Mouse (Mus musculus) lung, postnatal 14 days (tissue): Measurements from ENCODE around the gene Tpsb2.

Experiments
- DNase-seq: peaks from one replicate; pipeline ENCODE4 v3.0.0; 2021

Gene Tpsb2

GRCm38 (mm10) chr17:25366005-25366404 is at the start of gene Tpsb2:
TSS of gene Tpsb2 (plus strand) at chr17:25366305.
- no peak for DNase-seq

GRCm38 (mm10) chr17:25318354-25318753 is 47.8 kb upstream of the Tpsb2 start, which contains the start of gene Prss29:
TSS of gene Prss29 (plus strand) at chr17:25318654.
- DNase-seq = no peak

GRCm38 (mm10) chr17:25320819-25321218 is 45.3 kb upstream of the Tpsb2 start:
- DNase-seq = no peak

DNA sequence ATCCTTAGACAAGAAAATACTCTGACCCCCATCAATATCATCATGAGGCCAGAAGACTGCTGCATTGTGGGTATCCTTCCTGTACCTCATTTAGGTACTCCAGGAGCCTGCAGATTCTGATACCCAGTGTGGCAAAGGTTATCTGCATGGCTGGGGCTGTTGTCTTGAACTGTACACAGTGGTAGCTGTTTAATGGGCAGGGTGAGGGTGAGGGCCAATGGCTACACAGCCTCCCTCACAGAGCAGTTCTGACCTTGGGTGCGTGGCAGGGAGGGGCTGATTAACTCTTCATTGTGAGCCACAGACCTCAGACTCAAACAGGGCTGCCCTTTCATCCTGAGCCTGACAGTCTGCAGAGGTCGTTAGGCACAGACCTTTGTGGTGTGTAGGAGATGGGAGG is 43.2 kb upstream of the Tpsb2 start:
- no peak for DNase-seq

GRCm38 (mm10) chr17:25332321-25332720 is 33.8 kb upstream of the Tpsb2 start:
- DNase-seq = no peak

DNA sequence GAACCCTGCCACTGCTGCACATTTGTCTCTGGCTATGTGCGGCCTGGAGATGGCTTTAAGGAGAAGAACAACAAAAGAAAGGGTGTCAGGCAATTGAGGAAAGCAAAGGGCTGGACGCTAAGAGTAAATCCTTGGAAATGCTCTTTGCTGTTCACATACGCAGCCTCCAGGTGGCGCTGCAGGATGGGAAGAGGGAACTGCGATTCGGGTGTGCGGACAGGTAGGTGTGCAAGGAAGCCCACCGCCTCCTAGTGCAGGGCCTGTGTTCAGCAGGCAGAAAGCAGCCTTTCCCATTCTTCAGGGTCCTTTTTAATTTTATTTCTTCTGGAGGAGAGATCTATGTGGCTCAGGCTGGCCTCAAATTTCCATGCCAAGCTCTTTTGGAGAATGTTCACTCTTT is 32.2 kb upstream of the Tpsb2 start:
- DNase-seq = peak; percentile 51

DNA sequence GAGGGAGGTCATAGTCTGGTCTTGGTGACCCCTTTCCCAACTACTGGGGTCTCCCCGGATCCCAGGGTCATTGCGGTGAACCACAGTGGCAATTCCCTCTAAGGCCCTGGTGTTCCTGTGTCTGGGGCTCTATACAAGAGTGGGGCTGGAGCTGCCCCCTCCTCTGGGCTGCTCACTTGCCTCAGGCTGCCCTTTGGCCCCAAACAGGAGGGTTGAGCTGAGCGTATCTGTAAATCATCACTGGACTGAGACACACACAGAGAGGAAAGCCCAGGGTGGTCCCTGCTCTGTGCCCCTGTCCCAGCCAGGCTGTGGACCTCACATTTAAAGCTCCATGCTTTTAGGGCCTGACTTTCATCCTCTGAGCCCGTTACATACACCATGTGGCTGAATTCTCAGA is 27.9 kb upstream of the Tpsb2 start:
- no peak for DNase-seq

GRCm38 (mm10) chr17:25340003-25340402 is 26.1 kb upstream of the Tpsb2 start:
- no peak for DNase-seq

DNA sequence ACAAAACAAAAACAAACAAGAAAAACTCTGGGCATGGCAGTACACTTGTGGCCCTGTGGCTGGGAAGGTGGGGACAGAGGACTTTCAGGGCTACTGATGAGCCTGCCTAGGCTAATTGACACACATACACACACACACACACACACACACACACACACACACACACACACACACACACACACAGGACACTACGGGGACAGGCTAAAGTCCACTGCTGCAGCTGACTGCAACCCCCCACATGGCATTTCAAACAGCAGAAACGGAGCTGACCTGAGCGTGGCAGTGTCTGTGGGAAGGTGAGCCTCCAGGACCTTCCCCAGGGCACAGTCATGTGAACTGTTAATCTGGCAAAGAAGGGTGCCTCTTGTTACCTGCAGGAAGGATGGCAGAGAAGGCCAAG is 24.6 kb upstream of the Tpsb2 start:
- no peak for DNase-seq

DNA sequence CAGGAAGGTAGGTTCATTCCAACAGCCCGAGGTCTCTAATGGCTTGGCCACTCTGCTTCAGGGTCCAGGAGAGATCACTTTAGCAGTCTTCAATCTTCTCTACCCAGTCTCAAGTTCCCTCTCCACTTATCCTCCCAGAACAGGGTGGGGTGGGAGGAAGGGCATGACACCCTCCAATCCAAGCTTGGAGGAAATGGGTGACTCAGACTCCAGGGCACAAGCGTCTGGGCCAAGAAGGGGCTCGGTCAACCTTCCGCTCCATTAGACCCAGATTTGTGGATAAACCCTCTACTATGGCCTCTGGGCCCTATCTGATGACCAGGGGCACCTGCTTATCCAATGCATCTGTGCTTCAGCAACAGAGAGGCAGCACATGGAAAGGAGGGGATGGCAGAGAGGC is 20.6 kb upstream of the Tpsb2 start, which contains the start of gene Tpsab1:
Gene Tpsab1 (minus strand): TSS at position 101 of the 400 bp plus-strand sequence.
- DNase-seq = no peak

GRCm38 (mm10) chr17:25361291-25361690 is 4.8 kb upstream of the Tpsb2 start:
- DNase-seq = no peak

DNA sequence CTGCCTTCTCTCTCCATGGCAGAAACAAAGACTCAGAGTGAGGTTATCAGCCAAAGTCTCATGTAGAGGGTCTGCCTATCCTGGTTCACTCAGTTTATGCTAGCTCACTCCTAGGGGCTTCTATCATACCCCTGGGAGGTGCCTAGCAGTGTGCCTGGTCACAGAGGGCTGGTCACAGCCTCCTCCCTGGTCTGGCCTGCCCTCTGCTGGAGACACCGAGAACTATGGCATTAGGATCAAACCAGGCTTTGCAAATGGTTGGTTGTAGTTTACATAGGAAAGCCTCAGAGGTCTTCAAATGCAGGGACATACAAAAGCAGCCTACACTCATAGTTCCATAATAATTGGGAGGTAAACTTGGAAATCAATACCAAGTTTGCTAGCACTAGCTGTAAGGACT is 2.4 kb upstream of the Tpsb2 start:
- DNase-seq = peak; percentile 25

- DNase-seq = no peak
These were observed 2.9 kb downstream of the Tpsb2 start, which contains the start of gene Tpsg1 for GRCm38 (mm10) chr17:25368973-25369372. TSS of gene Tpsg1 (plus strand) at chr17:25369273.

DNA sequence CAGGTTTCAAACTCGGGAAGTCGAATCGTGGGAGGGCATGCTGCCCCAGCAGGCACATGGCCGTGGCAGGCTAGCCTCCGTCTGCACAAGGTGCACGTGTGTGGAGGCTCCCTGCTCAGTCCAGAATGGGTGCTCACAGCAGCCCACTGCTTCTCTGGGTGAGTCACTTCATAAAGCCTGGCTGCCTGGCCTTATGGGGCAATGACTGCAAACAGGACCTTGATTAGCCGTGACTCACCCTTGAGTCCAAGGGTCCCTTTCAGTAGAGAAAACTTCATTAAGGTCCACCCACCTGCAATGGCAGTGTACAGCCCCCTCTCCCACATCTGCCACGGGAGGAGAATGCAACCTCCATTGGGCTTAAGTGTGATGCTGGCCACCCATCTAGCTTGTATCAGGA is 6.4 kb downstream of the Tpsb2 start:
- DNase-seq = no peak

- peak; percentile 44 for DNase-seq
These were observed 7.9 kb downstream of the Tpsb2 start for GRCm38 (mm10) chr17:25374011-25374410.

- no peak for DNase-seq
These were observed 28.4 kb downstream of the Tpsb2 start for GRCm38 (mm10) chr17:25394526-25394925.

GRCm38 (mm10) chr17:25397804-25398519 is 31.9 kb downstream of the Tpsb2 start:
- DNase-seq = peak; percentile 84

DNA sequence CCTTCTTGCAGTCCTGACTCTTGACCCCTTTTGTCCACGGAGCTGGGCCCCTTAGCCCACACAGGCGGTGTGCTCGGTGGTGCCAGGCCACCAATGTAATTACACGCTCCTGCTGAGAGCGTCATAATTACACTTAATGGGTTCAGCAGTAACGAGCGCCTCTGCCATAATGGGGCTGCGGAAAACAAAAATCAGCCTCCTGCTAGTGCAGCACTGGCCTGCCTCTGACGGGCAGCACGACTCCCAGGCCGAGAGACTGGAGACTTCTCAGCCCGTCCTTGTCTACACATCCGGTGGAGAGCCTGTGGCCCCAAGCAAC is 32.4 kb downstream of the Tpsb2 start:
- no peak for DNase-seq

- DNase-seq = peak; percentile 64
These were observed 34.3 kb downstream of the Tpsb2 start for GRCm38 (mm10) chr17:25400443-25400842.

DNA sequence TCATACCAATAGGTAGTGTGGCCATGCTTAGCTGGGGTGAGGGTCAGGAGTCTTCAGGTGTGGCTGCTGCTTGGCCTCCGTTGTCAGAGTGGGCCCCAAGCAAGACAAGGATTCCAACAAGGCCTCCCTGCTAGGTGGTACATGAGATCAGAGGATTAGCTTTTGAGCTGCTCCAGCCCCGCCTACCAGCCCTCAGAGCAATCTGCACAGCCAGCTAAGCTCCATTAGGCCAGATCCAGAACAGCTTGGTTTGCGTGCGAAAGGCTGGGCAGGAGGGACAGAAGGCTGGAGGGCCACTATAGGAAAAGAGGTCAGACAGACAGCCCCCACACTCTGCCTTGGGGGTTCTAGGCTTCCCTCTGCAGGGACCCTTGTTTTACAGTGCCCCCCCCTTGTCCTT is 35.4 kb downstream of the Tpsb2 start:
- DNase-seq = no peak

DNA sequence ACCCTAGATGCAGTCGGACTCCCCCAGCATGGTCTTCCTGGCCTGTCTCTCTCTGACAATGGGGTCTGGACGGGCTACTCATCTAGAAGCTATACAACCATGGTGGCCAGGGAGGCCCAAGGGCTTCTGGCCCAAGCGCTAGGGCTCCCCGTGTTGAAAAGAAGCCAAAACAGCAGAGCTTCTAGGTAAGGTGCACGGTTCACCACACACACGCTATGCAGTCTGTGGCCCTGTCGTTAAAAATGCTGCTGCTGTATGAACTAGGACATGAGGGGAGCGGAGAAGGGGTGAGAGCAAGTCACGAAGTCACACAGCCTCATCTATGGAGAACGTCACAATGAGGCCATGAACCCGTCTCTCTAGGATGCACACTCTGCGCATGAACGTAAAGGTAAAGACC is 36.1 kb downstream of the Tpsb2 start:
- no peak for DNase-seq

DNA sequence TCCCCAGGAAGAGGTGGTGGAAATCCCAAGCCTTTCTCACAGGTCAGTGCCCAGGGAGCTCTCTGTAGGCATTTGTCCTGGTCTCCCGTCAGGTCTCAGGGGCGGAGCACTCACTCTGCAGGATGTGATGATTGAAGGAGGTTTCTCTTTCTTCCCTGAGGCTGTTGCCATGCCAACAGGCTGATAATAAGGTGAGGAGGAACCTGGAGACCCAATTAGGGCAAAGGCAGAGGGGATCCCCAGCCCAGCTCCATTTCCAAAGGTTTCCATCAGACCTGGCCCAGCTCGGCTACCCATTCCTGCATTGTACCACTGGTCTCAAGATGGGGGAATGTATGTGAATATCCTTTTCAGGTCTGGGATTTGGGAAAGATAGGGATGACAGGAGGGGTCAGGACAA is 38.1 kb downstream of the Tpsb2 start:
- no peak for DNase-seq

DNA sequence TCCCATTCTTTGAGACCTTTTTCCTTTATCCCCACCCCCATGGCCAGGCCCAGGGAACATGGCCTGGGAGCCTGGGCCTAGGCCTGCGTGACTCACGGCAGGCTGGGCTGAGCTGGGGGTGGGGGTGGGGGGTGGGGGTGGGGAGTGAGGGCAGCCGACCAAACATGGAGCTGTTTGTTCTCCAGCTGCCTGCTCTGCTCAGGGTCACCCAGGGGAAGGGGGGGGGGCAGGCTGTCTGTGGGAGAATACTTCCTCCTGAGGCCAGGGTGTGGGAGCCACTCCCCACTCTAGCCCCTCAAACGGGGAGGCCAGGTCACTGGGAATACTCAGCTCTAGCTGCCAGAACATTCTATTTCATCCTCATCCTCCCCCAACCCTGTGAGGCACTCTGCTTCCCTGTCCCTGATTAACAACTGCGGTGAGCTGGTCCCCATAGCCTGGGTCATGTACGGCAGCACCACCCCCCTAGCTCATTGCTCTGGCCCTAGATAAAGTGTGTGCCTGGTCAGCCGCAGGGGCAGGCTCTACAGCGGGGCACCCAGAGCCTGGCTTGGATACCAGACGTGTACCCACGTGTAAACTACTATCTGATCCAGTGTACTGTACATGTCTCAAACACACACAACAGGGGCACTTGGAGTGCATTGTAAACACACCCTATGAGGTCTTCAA is 39.3 kb downstream of the Tpsb2 start:
- no peak for DNase-seq

GRCm38 (mm10) chr17:25406011-25406441 is 39.9 kb downstream of the Tpsb2 start:
- DNase-seq = no peak

- no peak for DNase-seq
These were observed 41.2 kb downstream of the Tpsb2 start for GRCm38 (mm10) chr17:25407352-25407751.
